Mouse (Mus musculus) myocyte (in vitro differentiated cells): ENCODE results near the gene Btn1a1. TPM values are rescaled to one million over a fixed set of nuclear protein-coding genes. Genes with fewer than 3 reads are reported as not detected.
A peak's percentile ranks its signal among the peaks of the same experiment; 100 is the strongest.

ENCODE experiments used
- H3K27me3 ChIP-seq: one replicate; pipeline ENCODE4 v1.6.1; 2011; ENCODE audit not compliant: control insufficient read depth, insufficient read depth, insufficient read length
- H3K36me3 ChIP-seq: one replicate; pipeline ENCODE4 v1.6.1; 2011; ENCODE audit not compliant: control insufficient read depth, insufficient read depth
- H3K4me2 ChIP-seq: one replicate; pipeline ENCODE4 v1.6.1; 2011; ENCODE audit warnings: low read depth, control low read depth
- H3K4me3 ChIP-seq: one replicate; pipeline ENCODE4 v1.5.1; 2011; ENCODE audit warnings: mild to moderate bottlenecking, control low read depth, moderate library complexity
- H3K79me2 ChIP-seq: one replicate; pipeline ENCODE4 v1.6.1; 2011; ENCODE audit not compliant: control insufficient read depth, insufficient read depth
- H3ac ChIP-seq: one replicate; pipeline ENCODE4 v1.6.1; 2011; ENCODE audit not compliant: control insufficient read depth, insufficient read length
- CEBPB ChIP-seq: IDR thresholded peaks from 2 replicates; pipeline ENCODE4 v1.6.1; 2011; ENCODE audit warnings: mild to moderate bottlenecking, moderate library complexity; ENCODE audit not compliant: poor library complexity, insufficient read depth, severe bottlenecking
- E2F4 ChIP-seq: IDR thresholded peaks from one replicate; pipeline ENCODE4 v1.6.1; 2011; ENCODE audit warnings: mild to moderate bottlenecking, control low read depth, moderate library complexity; ENCODE audit not compliant: insufficient read depth
- MAX ChIP-seq: IDR thresholded peaks from one replicate; pipeline ENCODE4 v1.6.1; 2011; ENCODE audit warnings: low read depth, mild to moderate bottlenecking, control low read depth
- MYOD1 ChIP-seq, 3 experiments: IDR thresholded peaks; one replicate each; pipeline ENCODE4 v1.6.1; 2011; ENCODE audit warnings: control low read depth in 2 of 3, low read depth in 2 of 3, mild to moderate bottlenecking in 2 of 3, moderate library complexity in 1 of 3; ENCODE audit not compliant: insufficient read length in 2 of 3, control insufficient read depth in 1 of 3
- MYOG ChIP-seq, 3 experiments: IDR thresholded peaks; one replicate each; pipeline ENCODE4 v1.6.1; 2011; ENCODE audit warnings: control low read depth in 2 of 3, low read depth in 2 of 3, mild to moderate bottlenecking in 2 of 3; ENCODE audit not compliant: insufficient read length in 2 of 3, control insufficient read depth in 1 of 3, insufficient read depth in 1 of 3
- POLR2A ChIP-seq: IDR thresholded peaks from one replicate; pipeline ENCODE4 v1.6.1; 2011; ENCODE audit warnings: low read depth, mild to moderate bottlenecking, control low read depth, moderate library complexity; ENCODE audit not compliant: insufficient read length
- POLR2AphosphoS2 ChIP-seq: IDR thresholded peaks from one replicate; pipeline ENCODE4 v1.6.1; 2011; ENCODE audit warnings: low read depth, control low read depth; ENCODE audit not compliant: insufficient read length
- REST ChIP-seq: IDR thresholded peaks from one replicate; pipeline ENCODE4 v1.6.1; 2011; ENCODE audit warnings: mild to moderate bottlenecking, control low read depth, moderate library complexity; ENCODE audit not compliant: insufficient read depth, insufficient read length
- SRF ChIP-seq: IDR thresholded peaks from one replicate; pipeline ENCODE4 v1.6.1; 2011; ENCODE audit warnings: low read depth; ENCODE audit not compliant: control insufficient read depth, insufficient read length
- TCF12 ChIP-seq: IDR thresholded peaks from one replicate; pipeline ENCODE4 v1.6.1; 2011; ENCODE audit warnings: mild to moderate bottlenecking, control low read depth; ENCODE audit not compliant: poor library complexity, insufficient read depth, severe bottlenecking
- TCF3 ChIP-seq: IDR thresholded peaks from one replicate; pipeline ENCODE4 v1.6.1; 2011; ENCODE audit warnings: low read depth, control low read depth; ENCODE audit not compliant: insufficient read length
- USF1 ChIP-seq: IDR thresholded peaks from one replicate; pipeline ENCODE4 v1.6.1; 2011; ENCODE audit warnings: low read depth, mild to moderate bottlenecking, control low read depth, moderate library complexity
- polyA plus RNA-seq: library from polyadenylated mRNA; unstranded; fragments of >200 nt; fragmentation: generic; extraction: Trizol; gene quantifications from one replicate; pipeline ENCODE4 v1.2.1, GENCODE M21; 2012; ENCODE audit warnings: missing spikeins

Gene Btn1a1
- polyA plus RNA-seq, 1 experiment, result 0.02 TPM

GRCm38 (mm10) chr13:23498653-23499052 lies 33.0 kb upstream of the Btn1a1 start:
- peak overlapping the region; percentile 18 for H3K4me3 ChIP-seq
- H3ac ChIP-seq, result no peak overlapping the region
- H3K27me3 ChIP-seq, result no peaks in the 10 kb centered on the region
- H3K4me2 ChIP-seq, result peak overlapping the region; percentile 67
- no peaks in the 10 kb centered on the region for H3K79me2 ChIP-seq
- peak in 1 of 3 experiments; percentile 10 for TF ChIP-seq MYOD1 (IDR thresholded peaks at IDR 0.05; ENCODE audit: control insufficient read depth in 1 of 3, insufficient read length in 2 of 3, low read depth in 2 of 3)
- TF ChIP-seq POLR2A, result no peak
- H3K36me3 ChIP-seq, result no peaks in the 10 kb centered on the region

- Histone ChIP-seq H3ac (no peak overlapping the region), H3K4me2 (peak overlapping the region; percentile 69), H3K27me3 (no peaks in the 10 kb centered on the region), H3K36me3 (no peaks in the 10 kb centered on the region), H3K79me2 (no peaks in the 10 kb centered on the region), H3K4me3 (peak overlapping the region; percentile 18)
- TF ChIP-seq MYOG (IDR thresholded peaks at IDR 0.05; ENCODE audit: control insufficient read depth in 1 of 3, insufficient read depth in 1 of 3, insufficient read length in 2 of 3, low read depth in 2 of 3), result no peak
- TF ChIP-seq POLR2AphosphoS2, result no peak
- no peak for TF ChIP-seq REST
- no peak for TF ChIP-seq TCF3
- no peak for TF ChIP-seq POLR2A
- no peak for TF ChIP-seq TCF12
- TF ChIP-seq E2F4, result no peak
- TF ChIP-seq MAX, result no peak
- no peak for TF ChIP-seq CEBPB
- TF ChIP-seq USF1, result no peak
- TF ChIP-seq MYOD1 (IDR thresholded peaks at IDR 0.05; ENCODE audit: control insufficient read depth in 1 of 3, insufficient read length in 2 of 3, low read depth in 2 of 3), result no peak
- no peak for TF ChIP-seq SRF
Observed at GRCm38 (mm10) chr13:23497656-23498321, 32.1 kb upstream of the Btn1a1 start.

GRCm38 (mm10) chr13:23495526-23495925 lies 29.8 kb upstream of the Btn1a1 start:
- no peak overlapping the region for H3K4me3 ChIP-seq
- H3K79me2 ChIP-seq, result no peaks in the 10 kb centered on the region
- H3K4me2 ChIP-seq, result no peak overlapping the region
- H3K27me3 ChIP-seq, result no peaks in the 10 kb centered on the region
- TF ChIP-seq MAX (no peak), USF1 (no peak), POLR2A (no peak), E2F4 (no peak), MYOG (IDR thresholded peaks at IDR 0.05; ENCODE audit: control insufficient read depth in 1 of 3, insufficient read depth in 1 of 3, insufficient read length in 2 of 3, low read depth in 2 of 3) (no peak), REST (no peak), CEBPB (no peak), TCF3 (no peak), TCF12 (no peak), POLR2AphosphoS2 (no peak), MYOD1 (IDR thresholded peaks at IDR 0.05; ENCODE audit: control insufficient read depth in 1 of 3, insufficient read length in 2 of 3, low read depth in 2 of 3) (no peak), SRF (no peak)
- no peak overlapping the region for H3ac ChIP-seq
- no peaks in the 10 kb centered on the region for H3K36me3 ChIP-seq

GRCm38 (mm10) chr13:23491990-23492389 lies 26.3 kb upstream of the Btn1a1 start:
- Histone ChIP-seq H3K36me3 (no peaks in the 10 kb centered on the region), H3K4me2 (no peak overlapping the region), H3K79me2 (no peaks in the 10 kb centered on the region), H3K4me3 (no peak overlapping the region), H3K27me3 (no peaks in the 10 kb centered on the region), H3ac (no peak overlapping the region)
- no peak for TF ChIP-seq E2F4
- TF ChIP-seq MAX, result no peak
- no peak for TF ChIP-seq REST
- TF ChIP-seq POLR2A, result no peak
- TF ChIP-seq TCF3, result no peak
- no peak for TF ChIP-seq MYOG (IDR thresholded peaks at IDR 0.05; ENCODE audit: control insufficient read depth in 1 of 3, insufficient read depth in 1 of 3, insufficient read length in 2 of 3, low read depth in 2 of 3)
- TF ChIP-seq TCF12, result no peak
- TF ChIP-seq CEBPB, result no peak
- no peak for TF ChIP-seq MYOD1 (IDR thresholded peaks at IDR 0.05; ENCODE audit: control insufficient read depth in 1 of 3, insufficient read length in 2 of 3, low read depth in 2 of 3)
- no peak for TF ChIP-seq POLR2AphosphoS2
- TF ChIP-seq USF1, result no peak
- no peak for TF ChIP-seq SRF

- Histone ChIP-seq H3K27me3 (no peaks in the 10 kb centered on the region), H3K4me2 (no peak overlapping the region), H3K36me3 (no peaks in the 10 kb centered on the region), H3K4me3 (no peak overlapping the region), H3ac (no peak overlapping the region), H3K79me2 (no peaks in the 10 kb centered on the region)
- TF ChIP-seq CEBPB (no peak), POLR2A (no peak), REST (no peak), E2F4 (no peak), USF1 (no peak), TCF12 (no peak), MYOG (IDR thresholded peaks at IDR 0.05; ENCODE audit: control insufficient read depth in 1 of 3, insufficient read depth in 1 of 3, insufficient read length in 2 of 3, low read depth in 2 of 3) (no peak), MYOD1 (IDR thresholded peaks at IDR 0.05; ENCODE audit: control insufficient read depth in 1 of 3, insufficient read length in 2 of 3, low read depth in 2 of 3) (no peak), SRF (no peak), MAX (no peak), POLR2AphosphoS2 (no peak), TCF3 (no peak)
Observed at GRCm38 (mm10) chr13:23491263-23491662, 25.6 kb upstream of the Btn1a1 start.
